Mouse (Mus musculus) liver, postnatal 0 days (tissue): ENCODE measurements around the gene Grik1.

ENCODE experiments used
- CTCF ChIP-seq: sonication (generic); IDR thresholded peaks from 2 replicates; pipeline ENCODE4 v1.5.1; 2016; ENCODE audit warnings: antibody characterized with exemption, low read depth
- EP300 ChIP-seq: IDR thresholded peaks from 2 replicates; pipeline ENCODE4 v1.6.1; 2016; ENCODE audit warnings: antibody characterized with exemption, low read depth, mild to moderate bottlenecking

DNA sequence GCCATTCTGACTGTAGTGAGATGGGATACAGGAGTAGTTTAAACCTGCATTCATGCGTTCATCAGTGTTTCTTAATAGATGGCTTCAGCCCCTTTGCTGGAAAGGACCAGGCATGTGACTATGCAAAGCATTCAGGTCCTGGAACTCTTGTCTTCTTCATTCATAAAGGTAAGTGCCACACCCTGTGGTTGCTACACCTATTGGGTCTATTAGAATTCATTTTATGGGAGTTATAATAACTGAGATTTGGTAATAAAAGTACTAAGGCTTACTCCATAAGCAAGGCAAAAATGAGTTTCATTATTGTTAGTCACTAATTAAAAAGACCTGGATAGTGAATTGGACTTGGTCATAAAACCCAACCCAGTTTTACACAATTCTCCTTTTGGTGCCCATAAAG lies 355.4 kb downstream of the Grik1 start:
- TF ChIP-seq CTCF (no peak), EP300 (no peak)
